Mouse (Mus musculus): Measurements from ENCODE around the gene Thada. TPM values are rescaled to one million over a fixed set of nuclear protein-coding genes. Genes with fewer than 3 reads are reported as not detected.

The Thada gene
- total and polyA plus RNA-seq, 3 experiments: 5.0 to 8.3 (median 7.7) TPM

DNA sequence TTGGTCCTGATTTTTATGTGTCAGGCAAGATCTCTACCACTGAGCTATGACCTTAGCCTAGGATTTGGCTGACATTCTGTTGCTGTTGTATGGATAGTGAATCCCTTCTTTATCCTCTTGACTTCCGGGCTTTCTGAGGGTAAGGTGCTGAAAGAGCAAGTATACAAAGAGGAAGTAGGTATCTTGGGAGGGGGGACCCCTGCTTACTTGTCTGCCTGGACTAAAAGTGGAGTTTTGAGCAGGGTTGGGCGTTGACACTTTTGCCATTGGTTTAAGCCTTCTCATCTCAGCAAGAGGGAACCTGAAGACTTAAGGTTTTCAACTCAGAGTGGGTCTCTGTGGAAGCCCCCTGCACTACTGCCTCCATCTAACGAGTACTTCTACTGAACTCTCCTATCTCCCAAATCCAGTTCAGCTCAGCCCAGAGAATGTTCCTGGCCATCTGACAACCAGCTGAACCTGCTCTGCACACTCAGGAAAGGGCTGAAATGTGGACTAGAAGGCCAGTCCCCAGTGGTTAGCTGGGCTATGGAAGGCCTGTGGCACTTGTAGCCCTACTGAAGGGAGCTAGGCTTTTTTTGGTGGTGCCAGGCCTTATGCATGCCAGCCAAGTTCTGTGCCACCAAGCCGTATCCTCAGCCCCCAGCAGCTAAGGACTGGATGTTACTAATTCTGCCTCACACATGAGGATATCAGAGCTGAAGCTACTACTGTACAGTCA lies 271.6 kb downstream of the Thada start:
- no peak overlapping the region for H3K9ac ChIP-seq (ENCODE audit: low read depth, low read length)
- DNase-seq: peak in 1 of 2 experiments; percentile 19
- TF ChIP-seq POLR2A (IDR thresholded peaks at IDR 0.05; ENCODE audit: insufficient read depth, low read depth, low read length) (no peak), CTCF (IDR thresholded peaks at IDR 0.05) (no peak), EP300 (IDR thresholded peaks at IDR 0.05; ENCODE audit: insufficient read depth, low read depth, low read length) (no peak)
- H3K27me3 ChIP-seq (ENCODE audit: control insufficient read depth, insufficient read depth, low read length): no peaks in the 10 kb centered on the region
- no peaks in the 10 kb centered on the region for H3K36me3 ChIP-seq (ENCODE audit: control insufficient read depth, insufficient read depth, low read length)
- peaks cover 6% of the 10 kb centered on the region for H3K4me1 ChIP-seq (ENCODE audit: control insufficient read depth, insufficient read depth, low read length)
- intact Hi-C loops (cut with DNase I): loop anchor here (5.0 kb wide), 1 partner anchor 193 kb away; no protein-coding TSS in a partner anchor
- H3K4me3 ChIP-seq: no peak overlapping the region
- no peak overlapping the region for H3K27ac ChIP-seq
- WGBS: 68% methylated on average over 4 of the region's 4 CpGs
- no peaks in the 10 kb centered on the region for H3K79me2 ChIP-seq (replicated peaks; ENCODE audit: control insufficient read depth, insufficient read depth, low read length)

GRCm38 (mm10) chr17:84193411-84193810 lies 272.6 kb downstream of the Thada start:
- intact Hi-C loops (cut with DNase I): loop anchor here (5.0 kb wide), 1 partner anchor 194 kb away; no protein-coding TSS in a partner anchor
- Histone ChIP-seq H3K27me3 (ENCODE audit: control insufficient read depth, insufficient read depth, low read length) (no peaks in the 10 kb centered on the region), H3K27ac (no peak overlapping the region), H3K9ac (ENCODE audit: low read depth, low read length) (no peak overlapping the region), H3K4me3 (no peak overlapping the region), H3K4me1 (ENCODE audit: control insufficient read depth, insufficient read depth, low read length) (peaks cover 10% of the 10 kb centered on the region), H3K79me2 (replicated peaks; ENCODE audit: control insufficient read depth, insufficient read depth, low read length) (no peaks in the 10 kb centered on the region), H3K36me3 (ENCODE audit: control insufficient read depth, insufficient read depth, low read length) (no peaks in the 10 kb centered on the region)
- DNase-seq: peak in 1 of 2 experiments; percentile 17
- 90% methylated on average over 9 of the region's 9 CpGs for WGBS
- no peak for TF ChIP-seq EP300 (IDR thresholded peaks at IDR 0.05; ENCODE audit: insufficient read depth, low read depth, low read length)
- TF ChIP-seq POLR2A (IDR thresholded peaks at IDR 0.05; ENCODE audit: insufficient read depth, low read depth, low read length): no peak
- TF ChIP-seq CTCF (IDR thresholded peaks at IDR 0.05): no peak

DNA sequence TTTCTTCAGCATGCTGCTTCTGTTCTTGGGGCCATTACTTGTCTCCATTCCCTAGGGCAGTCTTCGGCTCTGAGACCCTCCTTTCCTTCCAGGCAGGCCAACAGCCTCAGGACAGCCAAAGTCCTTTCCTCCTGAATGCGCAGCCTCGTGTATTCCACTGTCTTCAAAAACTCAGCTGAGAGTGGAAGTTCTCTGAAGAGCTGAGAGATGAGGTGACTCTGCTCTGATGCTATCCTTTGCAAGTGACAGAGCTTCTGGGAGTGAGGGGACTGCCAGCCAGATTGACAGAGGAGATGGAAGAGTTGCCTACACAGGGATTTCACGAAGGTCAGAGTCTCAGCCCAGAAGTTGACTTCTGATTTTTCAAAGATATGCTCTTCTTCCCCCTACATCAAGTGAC lies 274.1 kb downstream of the Thada start:
- Histone ChIP-seq H3K4me3 (no peak overlapping the region), H3K4me1 (ENCODE audit: control insufficient read depth, insufficient read depth, low read length) (peaks cover 10% of the 10 kb centered on the region), H3K27me3 (ENCODE audit: control insufficient read depth, insufficient read depth, low read length) (no peaks in the 10 kb centered on the region), H3K79me2 (replicated peaks; ENCODE audit: control insufficient read depth, insufficient read depth, low read length) (no peaks in the 10 kb centered on the region), H3K27ac (no peak overlapping the region), H3K9ac (ENCODE audit: low read depth, low read length) (no peak overlapping the region), H3K36me3 (ENCODE audit: control insufficient read depth, insufficient read depth, low read length) (no peaks in the 10 kb centered on the region)
- no peak for DNase-seq
- intact Hi-C loops (cut with DNase I): loop anchor here (1.0 to 5.0 kb wide), 5 partner anchors 78 to 319 kb away; no protein-coding TSS in a partner anchor
- TF ChIP-seq CTCF (IDR thresholded peaks at IDR 0.05) (no peak), POLR2A (IDR thresholded peaks at IDR 0.05; ENCODE audit: insufficient read depth, low read depth, low read length) (no peak), EP300 (IDR thresholded peaks at IDR 0.05; ENCODE audit: insufficient read depth, low read depth, low read length) (no peak)
- 83% methylated on average over 4 of the region's 4 CpGs for WGBS

DNA sequence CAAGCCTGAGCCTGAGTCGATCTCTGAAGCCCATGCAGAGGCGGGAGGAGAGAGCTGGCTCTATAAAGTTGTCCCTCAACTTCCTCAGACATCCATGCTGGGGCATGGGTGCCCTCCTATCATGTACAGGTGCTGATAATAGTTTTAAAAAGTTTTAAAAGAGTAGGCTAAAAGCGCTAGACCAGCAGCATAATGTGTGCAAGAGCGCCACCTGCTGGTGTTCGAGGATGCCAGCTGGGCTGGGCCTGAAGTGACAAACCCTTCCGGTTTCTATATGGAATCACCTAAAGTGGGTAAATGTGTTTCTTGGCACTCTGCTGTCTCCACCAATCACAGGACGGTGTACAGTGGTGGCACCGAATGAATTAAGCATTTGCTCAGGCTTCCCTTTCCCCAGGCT lies 275.1 kb downstream of the Thada start:
- H3K9ac ChIP-seq (ENCODE audit: low read depth, low read length): no peak overlapping the region
- no peak overlapping the region for H3K4me3 ChIP-seq
- intact Hi-C loops (cut with DNase I): loop anchor here (1.0 to 5.0 kb wide), 5 partner anchors 77 to 318 kb away; no protein-coding TSS in a partner anchor
- TF ChIP-seq POLR2A (IDR thresholded peaks at IDR 0.05; ENCODE audit: insufficient read depth, low read depth, low read length) (no peak), EP300 (IDR thresholded peaks at IDR 0.05; ENCODE audit: insufficient read depth, low read depth, low read length) (peak; percentile 94), CTCF (IDR thresholded peaks at IDR 0.05) (no peak; the same call in 1 of the 2 replicates)
- H3K79me2 ChIP-seq (replicated peaks; ENCODE audit: control insufficient read depth, insufficient read depth, low read length): no peaks in the 10 kb centered on the region
- H3K36me3 ChIP-seq (ENCODE audit: control insufficient read depth, insufficient read depth, low read length): no peaks in the 10 kb centered on the region
- H3K27me3 ChIP-seq (ENCODE audit: control insufficient read depth, insufficient read depth, low read length): no peaks in the 10 kb centered on the region
- WGBS: 23% methylated on average over 8 of the region's 8 CpGs
- H3K4me1 ChIP-seq (ENCODE audit: control insufficient read depth, insufficient read depth, low read length): peaks cover 10% of the 10 kb centered on the region
- DNase-seq: peak; percentile 84 to 91
- H3K27ac ChIP-seq: no peak overlapping the region

DNA sequence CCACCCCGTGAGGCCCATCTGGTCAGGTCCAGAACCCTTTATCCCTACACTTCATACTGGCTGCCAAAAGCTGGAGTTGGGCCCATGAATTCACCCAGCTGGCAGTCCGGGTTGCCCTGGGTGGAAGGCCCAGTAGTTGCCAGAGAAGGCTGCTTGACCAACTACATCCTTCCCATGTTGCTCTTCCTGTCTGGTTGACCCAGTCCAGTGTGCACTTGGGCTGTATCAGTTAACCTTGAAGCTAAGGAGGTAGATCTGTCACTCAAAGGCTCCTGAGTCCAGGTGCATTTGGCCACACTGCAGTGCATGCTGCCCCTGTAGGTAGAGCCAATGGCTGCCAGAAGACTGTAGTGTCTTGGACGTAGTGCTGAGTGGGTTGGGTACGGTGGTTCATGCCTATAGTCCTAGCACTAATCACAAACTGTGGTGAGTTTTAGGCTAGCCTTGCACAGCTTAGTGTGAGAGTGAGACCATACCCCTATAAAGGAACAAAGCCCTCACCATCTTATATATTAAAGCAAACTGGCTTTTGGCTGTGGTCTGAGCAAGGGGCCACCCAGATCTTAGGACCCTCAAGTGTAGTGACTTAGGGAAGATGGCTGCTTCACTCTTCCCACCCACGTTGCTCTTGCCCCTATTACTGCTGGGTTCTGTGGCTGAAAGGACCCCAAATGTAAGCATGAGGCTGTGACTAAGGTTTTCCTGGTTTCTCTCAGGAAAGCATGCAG lies 276.7 kb downstream of the Thada start:
- WGBS: 69% methylated on average over 5 of the region's 5 CpGs
- Histone ChIP-seq H3K27ac (peak overlapping the region; percentile 99), H3K27me3 (ENCODE audit: control insufficient read depth, insufficient read depth, low read length) (no peaks in the 10 kb centered on the region), H3K4me1 (ENCODE audit: control insufficient read depth, insufficient read depth, low read length) (peaks cover 6% of the 10 kb centered on the region), H3K9ac (ENCODE audit: low read depth, low read length) (peak overlapping the region; percentile 37), H3K4me3 (no peak overlapping the region), H3K79me2 (replicated peaks; ENCODE audit: control insufficient read depth, insufficient read depth, low read length) (no peaks in the 10 kb centered on the region), H3K36me3 (ENCODE audit: control insufficient read depth, insufficient read depth, low read length) (peaks cover 3% of the 10 kb centered on the region; the same call in 1 of the 2 replicates)
- intact Hi-C loops (cut with DNase I): loop anchor here (2.0 kb wide), 1 partner anchor 216 kb away; no protein-coding TSS in a partner anchor
- TF ChIP-seq CTCF (IDR thresholded peaks at IDR 0.05) (no peak), POLR2A (IDR thresholded peaks at IDR 0.05; ENCODE audit: insufficient read depth, low read depth, low read length) (no peak), EP300 (IDR thresholded peaks at IDR 0.05; ENCODE audit: insufficient read depth, low read depth, low read length) (no peak)
- peak in 1 of 2 experiments; percentile 60 for DNase-seq

Data from heart, adult 2 months (tissue).